Mouse (Mus musculus) erythroblast, embryonic 14.5 days (primary cell): ENCODE measurements around the gene Iqschfp.

Source experiments
- GATA1 ChIP-seq: IDR thresholded peaks from 2 replicates; pipeline ENCODE4 v1.6.1; 2012; ENCODE audit warnings: low read length, inconsistent platforms, mixed read lengths
- TAL1 ChIP-seq: IDR thresholded peaks from 3 replicates; pipeline ENCODE4 v1.6.1; 2012; ENCODE audit warnings: low read length, inconsistent platforms, mixed read lengths

- TF ChIP-seq GATA1, result no peak
- no peak for TF ChIP-seq TAL1
These were observed 723.2 kb downstream of the Iqschfp start for GRCm38 (mm10) chr3:68615042-68615810.
